Mouse (Mus musculus): ENCODE measurements at regions not wholly inside any gene's neighbourhood (a gene's known extent, or its start where the extent isn't known, plus 50 kb on each side); places are given as distances from the start of the nearest gene placed in this dataset.
A peak's percentile ranks its signal among the peaks of the same experiment; 100 is the strongest.

DNA sequence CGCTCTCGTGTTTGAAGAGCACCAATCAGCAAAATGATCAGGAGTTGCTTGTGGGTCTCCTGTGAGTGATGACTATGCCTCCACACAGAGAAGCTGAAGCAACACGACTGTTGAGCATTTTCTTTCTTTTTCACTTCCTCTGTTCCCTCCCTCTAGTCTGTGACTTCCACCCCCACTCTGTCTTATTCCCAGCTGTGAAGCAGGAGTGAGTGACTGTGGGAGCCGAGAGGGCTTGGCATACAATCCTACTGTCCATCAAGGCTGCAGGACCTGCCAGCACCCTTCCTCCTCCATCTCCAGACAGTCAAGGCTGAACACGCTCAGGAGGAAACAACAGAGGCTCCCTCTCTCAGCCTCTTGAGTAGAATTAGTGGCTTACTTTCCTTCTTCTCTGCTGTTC is 401.3 kb downstream of the Plcl1 start:
- no peak overlapping the region for H3K9ac ChIP-seq (replicated peaks)
- no peaks in the 10 kb centered on the region for H3K9me3 ChIP-seq (replicated peaks)
- no peak overlapping the region for H3K4me2 ChIP-seq
- ATAC-seq (ENCODE audit: low FRiP score): no peak
- no peak overlapping the region for H3K4me3 ChIP-seq (replicated peaks)
- WGBS: 77% methylated on average over 5 of the region's 5 CpGs
- H3K27me3 ChIP-seq (replicated peaks): no peaks in the 10 kb centered on the region
- no peak overlapping the region for H3K27ac ChIP-seq (replicated peaks)
- H3K4me1 ChIP-seq: no peaks in the 10 kb centered on the region
- no peaks in the 10 kb centered on the region for H3K36me3 ChIP-seq

DNA sequence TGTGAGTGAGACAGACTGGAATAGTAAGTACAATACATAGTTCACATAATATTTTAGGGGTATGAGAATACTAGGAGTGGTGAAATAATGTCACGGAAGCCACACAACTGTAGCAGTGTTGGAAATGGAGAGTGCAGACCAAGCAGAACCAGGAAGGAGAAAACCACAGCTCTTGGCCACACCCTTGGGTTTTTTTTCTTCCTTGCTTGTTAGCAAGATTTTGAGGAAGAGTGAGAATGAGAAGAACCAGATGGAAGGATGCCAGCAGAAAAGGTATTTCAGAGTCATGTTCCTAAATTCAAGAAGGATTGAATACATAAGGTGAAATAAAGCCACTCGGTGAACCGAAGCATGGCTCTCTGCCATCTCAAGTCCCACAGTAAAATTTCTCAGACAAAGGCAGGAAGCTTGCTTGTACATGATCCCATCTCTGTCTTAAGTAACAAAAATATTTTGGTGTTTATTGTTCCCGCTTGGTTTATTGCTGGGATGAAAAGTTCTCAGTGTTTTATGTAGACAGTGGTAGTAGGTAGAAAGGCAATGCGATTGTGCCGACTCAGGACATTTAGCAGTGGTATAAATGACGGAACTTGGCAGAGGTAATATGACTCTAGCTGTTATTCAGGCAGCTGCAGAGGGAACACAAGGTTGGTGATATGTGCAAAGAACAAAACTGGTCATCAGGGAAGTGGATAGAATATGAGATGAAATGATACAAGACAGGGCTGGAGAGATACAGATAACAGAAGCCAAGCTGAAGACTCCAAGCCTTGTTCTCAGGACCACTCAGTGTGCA is 403.2 kb downstream of the Plcl1 start:
- Histone ChIP-seq H3K4me3 (replicated peaks) (no peak overlapping the region), H3K4me1 (no peaks in the 10 kb centered on the region), H3K4me2 (no peak overlapping the region), H3K27me3 (replicated peaks) (no peaks in the 10 kb centered on the region), H3K9ac (replicated peaks) (no peak overlapping the region), H3K36me3 (no peaks in the 10 kb centered on the region), H3K9me3 (replicated peaks) (no peaks in the 10 kb centered on the region), H3K27ac (replicated peaks) (no peak overlapping the region)
- 84% methylated on average over 7 of the region's 7 CpGs for WGBS
- no peak for ATAC-seq (ENCODE audit: low FRiP score)

DNA sequence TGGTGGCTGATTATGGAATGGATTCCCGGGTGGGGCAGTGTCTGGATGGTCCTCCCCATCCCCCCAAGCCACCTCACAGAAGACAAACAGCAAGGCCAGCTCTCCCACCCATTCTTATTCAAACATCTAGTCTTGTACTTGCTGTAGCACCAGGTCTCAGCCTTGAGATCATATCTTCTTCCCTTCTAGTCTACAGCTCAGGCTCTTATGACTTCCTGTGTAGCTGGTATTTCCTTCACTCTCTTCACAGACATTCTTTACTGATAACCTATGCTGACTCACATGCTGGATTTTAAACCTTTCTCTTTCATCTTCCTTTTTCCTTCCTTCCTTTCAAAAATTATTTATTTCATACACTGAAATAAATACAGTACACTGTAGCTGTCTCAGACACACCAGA is 406.8 kb downstream of the Plcl1 start:
- Histone ChIP-seq H3K36me3 (no peaks in the 10 kb centered on the region), H3K9me3 (replicated peaks) (no peaks in the 10 kb centered on the region), H3K9ac (replicated peaks) (no peak overlapping the region), H3K27ac (replicated peaks) (no peak overlapping the region), H3K27me3 (replicated peaks) (no peaks in the 10 kb centered on the region), H3K4me2 (no peak overlapping the region), H3K4me3 (replicated peaks) (no peak overlapping the region), H3K4me1 (no peaks in the 10 kb centered on the region)
- ATAC-seq (ENCODE audit: low FRiP score): no peak
- WGBS: 76% methylated on average over 1 of the region's 1 CpGs

GRCm38 (mm10) chr1:55820866-55821500 is 415.3 kb downstream of the Plcl1 start:
- H3K4me3 ChIP-seq (replicated peaks): no peak overlapping the region
- no peak overlapping the region for H3K27ac ChIP-seq (replicated peaks)
- H3K27me3 ChIP-seq (replicated peaks): no peaks in the 10 kb centered on the region
- no peaks in the 10 kb centered on the region for H3K36me3 ChIP-seq
- H3K4me2 ChIP-seq: no peak overlapping the region
- H3K4me1 ChIP-seq: no peaks in the 10 kb centered on the region
- ATAC-seq (ENCODE audit: low FRiP score): peak; percentile 38; the same call in 1 of the 2 replicates
- H3K9me3 ChIP-seq (replicated peaks): no peaks in the 10 kb centered on the region
- no peak overlapping the region for H3K9ac ChIP-seq (replicated peaks)
- 33% methylated on average over 3 of the region's 3 CpGs for WGBS

DNA sequence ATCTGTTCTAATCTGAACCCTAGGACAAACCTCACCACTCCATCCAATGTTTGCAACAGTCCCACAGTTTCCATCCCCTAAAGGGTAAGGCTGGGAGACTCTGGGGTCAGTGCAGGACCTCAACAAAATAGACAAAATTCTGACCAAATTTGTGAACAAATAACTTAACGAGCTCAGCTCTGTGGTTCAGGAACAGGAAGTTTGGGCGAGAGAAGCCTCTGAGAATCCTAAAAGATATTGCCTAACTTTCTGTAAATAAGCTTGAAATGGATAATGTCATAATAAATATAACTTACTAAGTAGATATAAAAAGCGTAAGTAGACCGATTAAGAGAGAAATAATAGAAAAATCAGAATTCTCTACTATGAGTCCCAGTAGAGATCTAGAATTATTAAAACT is 416.9 kb downstream of the Plcl1 start:
- Histone ChIP-seq H3K4me3 (replicated peaks) (no peak overlapping the region), H3K9me3 (replicated peaks) (no peaks in the 10 kb centered on the region), H3K9ac (replicated peaks) (no peak overlapping the region), H3K27ac (replicated peaks) (no peak overlapping the region), H3K4me1 (no peaks in the 10 kb centered on the region), H3K27me3 (replicated peaks) (no peaks in the 10 kb centered on the region), H3K4me2 (no peak overlapping the region), H3K36me3 (no peaks in the 10 kb centered on the region)
- no peak for ATAC-seq (ENCODE audit: low FRiP score)
- 91% methylated on average over 4 of the region's 4 CpGs for WGBS

DNA sequence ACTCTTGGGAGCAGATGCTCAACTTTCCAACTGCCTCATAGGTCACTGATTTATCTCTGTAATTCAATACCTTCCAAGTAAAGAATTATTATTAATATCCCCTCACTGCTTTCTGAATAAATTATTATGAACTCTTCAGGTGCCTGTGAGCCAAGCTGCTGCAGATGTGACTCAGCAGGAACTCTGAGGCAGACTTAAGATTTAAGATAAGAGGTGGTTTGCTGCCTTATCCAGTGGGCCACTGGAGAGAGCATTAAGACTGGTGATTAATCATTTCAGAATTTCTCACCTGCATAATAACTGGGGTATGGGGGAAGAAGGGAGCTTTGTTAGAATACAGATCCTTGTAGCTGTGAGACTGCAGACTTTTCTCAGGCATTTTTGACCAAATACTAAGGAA is 421.5 kb downstream of the Plcl1 start:
- Histone ChIP-seq H3K36me3 (no peaks in the 10 kb centered on the region), H3K27me3 (replicated peaks) (no peaks in the 10 kb centered on the region), H3K4me3 (replicated peaks) (no peak overlapping the region), H3K4me1 (no peaks in the 10 kb centered on the region), H3K4me2 (no peak overlapping the region), H3K9me3 (replicated peaks) (no peaks in the 10 kb centered on the region), H3K27ac (replicated peaks) (no peak overlapping the region), H3K9ac (replicated peaks) (no peak overlapping the region)
- no peak for ATAC-seq (ENCODE audit: low FRiP score)

DNA sequence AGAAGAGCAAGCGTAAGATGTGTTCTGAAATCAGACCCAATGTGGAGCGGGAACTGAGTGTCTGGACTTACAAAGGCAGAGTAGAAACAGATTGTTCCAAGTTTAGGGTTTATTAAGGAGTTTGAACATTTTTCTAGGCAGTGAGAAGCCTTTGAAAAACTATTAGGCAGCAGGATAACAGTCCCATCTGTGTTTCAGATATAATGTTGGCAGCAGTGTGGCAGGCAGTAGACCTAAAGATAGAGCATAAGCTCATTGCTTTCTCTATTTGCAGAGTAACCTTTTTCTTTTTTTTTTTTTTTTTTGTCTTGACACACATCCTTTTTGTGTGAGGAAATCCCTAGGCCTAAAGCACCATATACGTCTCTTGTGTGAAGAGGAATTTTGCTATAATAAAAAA is 429.6 kb downstream of the Plcl1 start:
- ATAC-seq (ENCODE audit: low FRiP score): no peak
- no peak overlapping the region for H3K9ac ChIP-seq (replicated peaks)
- H3K27me3 ChIP-seq (replicated peaks): no peaks in the 10 kb centered on the region; the same call in 1 of the 2 replicates
- H3K9me3 ChIP-seq (replicated peaks): no peaks in the 10 kb centered on the region
- no peak overlapping the region for H3K27ac ChIP-seq (replicated peaks)
- H3K4me3 ChIP-seq (replicated peaks): no peak overlapping the region
- 88% methylated on average over 3 of the region's 3 CpGs for WGBS
- H3K4me2 ChIP-seq: no peak overlapping the region
- no peaks in the 10 kb centered on the region for H3K36me3 ChIP-seq
- H3K4me1 ChIP-seq: no peaks in the 10 kb centered on the region

- H3K4me3 ChIP-seq (replicated peaks): no peak overlapping the region
- no peak overlapping the region for H3K27ac ChIP-seq (replicated peaks)
- ATAC-seq (ENCODE audit: low FRiP score): no peak
- no peak overlapping the region for H3K4me2 ChIP-seq
- no peaks in the 10 kb centered on the region; the same call in 1 of the 2 replicates for H3K27me3 ChIP-seq (replicated peaks)
- 87% methylated on average over 2 of the region's 2 CpGs for WGBS
- no peaks in the 10 kb centered on the region for H3K4me1 ChIP-seq
- no peaks in the 10 kb centered on the region for H3K36me3 ChIP-seq
- H3K9ac ChIP-seq (replicated peaks): no peak overlapping the region
- H3K9me3 ChIP-seq (replicated peaks): no peaks in the 10 kb centered on the region
Measured at GRCm38 (mm10) chr1:55836750-55837149, 431.0 kb downstream of the Plcl1 start.

GRCm38 (mm10) chr1:55837366-55837765 is 431.6 kb downstream of the Plcl1 start:
- Histone ChIP-seq H3K27me3 (replicated peaks) (no peaks in the 10 kb centered on the region; the same call in 1 of the 2 replicates), H3K4me3 (replicated peaks) (no peak overlapping the region), H3K9me3 (replicated peaks) (no peaks in the 10 kb centered on the region), H3K9ac (replicated peaks) (no peak overlapping the region), H3K4me1 (no peaks in the 10 kb centered on the region), H3K27ac (replicated peaks) (no peak overlapping the region), H3K36me3 (no peaks in the 10 kb centered on the region), H3K4me2 (no peak overlapping the region)
- ATAC-seq (ENCODE audit: low FRiP score): no peak

DNA sequence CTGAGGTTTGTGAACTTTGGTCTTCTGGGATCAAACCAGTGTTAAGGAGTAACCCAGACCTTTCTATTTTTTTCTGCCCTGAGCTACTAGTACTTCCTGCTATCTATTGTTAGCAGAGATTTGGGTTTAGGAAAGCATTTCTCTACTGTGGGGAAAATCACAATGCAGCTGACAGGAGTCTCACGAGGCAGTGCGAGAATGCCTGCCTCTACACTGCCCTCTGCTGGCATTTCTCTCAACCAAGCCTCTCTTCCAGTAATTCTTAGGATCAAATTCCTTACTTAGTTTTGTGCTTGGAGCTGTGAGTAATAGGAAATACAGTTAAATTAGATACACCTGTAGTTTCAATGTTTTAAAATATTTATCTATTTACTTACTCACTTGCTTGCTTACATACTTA is 432.4 kb downstream of the Plcl1 start:
- Histone ChIP-seq H3K4me2 (no peak overlapping the region), H3K4me1 (no peaks in the 10 kb centered on the region), H3K9ac (replicated peaks) (no peak overlapping the region), H3K27me3 (replicated peaks) (no peaks in the 10 kb centered on the region; the same call in 1 of the 2 replicates), H3K4me3 (replicated peaks) (no peak overlapping the region), H3K36me3 (no peaks in the 10 kb centered on the region), H3K27ac (replicated peaks) (no peak overlapping the region), H3K9me3 (replicated peaks) (no peaks in the 10 kb centered on the region)
- WGBS: 1% methylated on average over 2 of the region's 2 CpGs
- ATAC-seq (ENCODE audit: low FRiP score): peak; percentile 53; the same call in 1 of the 2 replicates

DNA sequence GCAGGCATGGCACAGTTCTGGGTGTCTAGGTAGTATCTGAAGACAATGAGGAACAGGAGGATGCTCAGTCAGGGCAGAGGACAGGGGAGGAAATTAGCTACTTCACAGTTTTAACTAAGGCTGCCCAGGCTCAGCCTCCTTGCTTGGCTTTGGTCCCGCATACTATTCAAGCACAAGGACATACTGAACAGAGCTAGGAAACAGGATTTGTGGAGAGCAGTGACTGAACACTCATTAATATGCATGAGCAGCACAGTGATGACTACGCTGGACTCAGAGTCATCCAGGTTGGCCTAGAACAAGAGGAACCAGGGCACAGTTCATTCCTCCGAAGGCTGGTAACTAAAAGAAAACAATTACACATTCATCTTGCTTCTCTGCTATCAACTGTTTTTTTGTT is 443.1 kb downstream of the Plcl1 start:
- Histone ChIP-seq H3K9ac (replicated peaks) (no peak overlapping the region), H3K4me1 (no peaks in the 10 kb centered on the region), H3K9me3 (replicated peaks) (no peaks in the 10 kb centered on the region), H3K27me3 (replicated peaks) (no peaks in the 10 kb centered on the region), H3K4me2 (no peak overlapping the region), H3K27ac (replicated peaks) (no peak overlapping the region), H3K4me3 (replicated peaks) (no peak overlapping the region), H3K36me3 (no peaks in the 10 kb centered on the region)
- ATAC-seq (ENCODE audit: low FRiP score): 0 out of 2 replicates have a peak, but pooled peaks have one; percentile 53
- WGBS: 74% methylated on average over 3 of the region's 3 CpGs

DNA sequence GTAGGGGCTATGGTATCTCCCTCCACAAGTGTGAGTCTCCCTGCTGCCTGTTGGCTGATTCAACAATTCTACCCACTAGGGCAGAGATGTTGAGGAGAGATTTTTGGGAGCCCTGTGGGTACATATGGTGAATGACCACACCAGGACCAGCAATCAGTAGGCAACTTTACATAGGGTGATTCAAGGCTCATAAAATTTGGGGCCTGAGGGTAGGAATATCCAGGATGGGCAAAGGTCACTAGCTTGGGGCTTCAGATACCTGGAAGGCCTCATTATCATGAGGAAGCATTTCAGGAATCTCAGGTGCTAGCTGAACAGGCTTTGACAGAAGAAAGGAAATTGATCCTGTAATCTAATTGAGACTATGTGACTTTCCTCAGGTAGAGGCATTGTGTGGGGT is 446.6 kb downstream of the Plcl1 start:
- Histone ChIP-seq H3K9me3 (replicated peaks) (no peaks in the 10 kb centered on the region), H3K9ac (replicated peaks) (no peak overlapping the region), H3K27me3 (replicated peaks) (no peaks in the 10 kb centered on the region), H3K27ac (replicated peaks) (no peak overlapping the region), H3K4me3 (replicated peaks) (no peak overlapping the region), H3K4me1 (no peaks in the 10 kb centered on the region), H3K4me2 (no peak overlapping the region), H3K36me3 (no peaks in the 10 kb centered on the region)
- no peak for ATAC-seq (ENCODE audit: low FRiP score)
